Mouse (Mus musculus) monocyte, adult 2 months (primary cell): ENCODE results near the gene Phkg1.
"Not testable (repeated sequence)": the region's sequence is repeated elsewhere in the genome, so short reads cannot be mapped to it uniquely, and the experiment has no call there.

Experiments used
- DNase-seq, 2 experiments: peaks; one replicate each; pipeline ENCODE4 v3.0.0; 2022; ENCODE audit warnings: low spot score in 2 of 2, low read depth in 1 of 2

Gene Phkg1

DNA sequence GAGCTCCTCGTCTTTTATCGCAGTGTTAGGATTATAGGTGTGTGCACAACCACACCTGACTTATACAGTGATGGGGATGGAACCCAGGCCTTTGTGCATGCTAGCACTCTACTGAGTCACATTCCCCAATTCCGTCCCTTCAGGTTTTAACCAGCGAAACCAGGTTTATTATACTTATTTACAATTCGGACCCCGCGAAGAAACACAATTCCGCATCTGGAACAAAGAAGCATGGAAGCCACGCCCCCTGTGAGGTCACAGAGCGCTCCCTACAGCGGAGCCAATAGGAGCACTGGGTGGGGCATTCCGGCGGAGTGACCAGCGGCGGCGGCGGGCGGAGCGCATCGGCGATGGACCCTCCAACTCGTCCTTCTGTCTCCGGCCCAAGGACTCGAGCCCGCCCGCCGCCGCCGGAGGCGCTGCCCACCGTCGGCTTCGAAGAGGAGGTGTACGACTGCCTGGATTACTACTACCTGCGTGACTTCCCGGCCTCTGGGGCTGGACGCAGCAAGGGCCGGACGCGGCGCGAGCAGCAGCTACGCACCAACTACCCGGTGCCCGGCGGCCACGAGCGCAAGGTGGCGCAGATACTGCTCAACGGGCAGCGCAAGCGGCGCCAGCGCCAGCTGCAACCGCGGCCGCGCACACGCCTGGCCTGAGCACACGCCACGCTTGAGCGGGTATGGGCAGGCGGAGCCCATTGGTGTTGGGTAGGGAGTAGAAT, 10.1 kb upstream of the Phkg1 start, which contains the start of gene Nupr1l:
Gene Nupr1l, plus strand, starts transcription at position 299 of the 724 bp plus-strand sequence.
- DNase-seq: peak; percentile 41 to 60

- DNase-seq: no peak
Observed at GRCm38 (mm10) chr5:129907775-129908174, 9.4 kb upstream of the Phkg1 start.

GRCm38 (mm10) chr5:129895198-129896088, 2.9 kb downstream of the Phkg1 start, which contains the start of gene Zbed5:
Gene Zbed5 (plus strand): TSS chr5:129895723.
- peak; percentile 46 to 69 for DNase-seq

DNA sequence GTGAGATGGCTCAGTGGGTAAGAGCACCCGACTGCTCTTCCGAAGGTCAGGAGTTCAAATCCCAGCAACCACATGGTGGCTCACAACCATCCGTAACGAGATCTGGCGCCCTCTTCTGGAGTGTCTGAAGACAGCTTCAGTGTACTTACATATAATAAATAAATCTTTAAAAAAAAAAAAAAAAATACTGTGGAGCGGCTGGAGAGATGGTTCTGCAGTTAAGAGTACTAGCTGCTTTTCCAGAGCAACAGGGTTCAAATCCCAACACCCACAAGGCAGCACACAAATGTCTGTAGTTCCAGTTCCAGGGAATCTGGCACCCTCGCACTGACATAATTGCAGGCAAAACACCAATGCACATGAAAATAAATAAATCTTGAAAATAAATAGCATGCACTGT, 8.0 kb downstream of the Phkg1 start:
- not testable (repeated sequence) for DNase-seq

DNA sequence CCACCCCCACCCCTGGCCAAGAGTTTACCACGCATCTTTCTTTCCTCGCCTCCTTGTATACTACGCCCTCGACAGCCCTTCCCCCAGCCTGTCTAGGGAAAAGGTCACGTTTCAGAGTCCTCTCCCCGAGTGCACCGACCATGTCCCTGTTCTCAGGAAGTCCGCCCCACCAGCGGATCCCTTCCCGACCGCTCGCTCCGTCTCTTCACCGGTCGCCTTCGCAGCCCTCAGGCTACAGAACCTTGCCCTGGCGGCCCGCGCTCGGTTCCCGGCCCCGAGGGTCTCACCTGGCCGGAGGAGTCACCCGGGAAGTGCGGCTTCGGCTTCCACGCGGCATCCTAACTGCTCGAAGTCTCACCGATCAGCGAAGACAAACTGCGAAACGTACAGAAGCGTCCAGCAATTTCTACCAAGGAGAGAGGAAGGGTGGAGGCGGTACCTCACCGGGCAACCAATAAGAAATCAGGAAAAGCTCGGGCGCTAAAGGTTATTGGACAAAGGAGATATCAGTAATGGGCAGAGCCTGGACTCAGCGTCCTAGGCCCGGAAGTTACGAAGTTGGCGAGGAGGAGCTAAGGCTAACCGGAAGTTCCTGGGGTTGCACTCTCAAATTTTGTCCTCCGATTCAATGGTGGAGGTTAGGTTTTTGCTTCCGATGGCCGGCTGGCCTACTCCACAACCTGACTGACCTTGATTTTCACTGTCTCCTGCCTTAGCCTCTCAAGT, 11.3 kb downstream of the Phkg1 start, which contains the start of gene Chchd2:
Gene Chchd2, minus strand, starts transcription at position 560 of the 726 bp plus-strand sequence.
- peak; percentile 81 to 85 for DNase-seq

DNA sequence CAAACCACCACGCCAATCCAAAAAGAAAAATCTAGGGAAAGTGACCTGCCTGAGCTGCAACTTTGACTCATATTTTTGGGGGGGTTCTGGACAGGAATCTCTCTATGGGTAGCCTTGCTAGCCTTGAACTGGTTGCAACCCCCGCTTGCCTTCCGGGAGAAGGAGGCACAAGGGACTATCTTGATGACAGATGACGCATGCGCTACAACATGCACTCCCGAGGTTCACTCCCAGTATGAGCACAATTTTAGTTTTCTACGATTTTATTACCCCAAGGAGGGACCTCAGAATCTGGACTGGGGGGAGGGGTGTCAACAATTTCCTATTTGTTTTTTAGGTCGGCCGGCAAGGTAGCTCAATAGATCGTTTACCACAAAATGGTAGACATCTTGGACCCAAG, 12.1 kb downstream of the Phkg1 start:
- no peak for DNase-seq

GRCm38 (mm10) chr5:129879888-129880287, 18.5 kb downstream of the Phkg1 start:
- DNase-seq: no peak

DNA sequence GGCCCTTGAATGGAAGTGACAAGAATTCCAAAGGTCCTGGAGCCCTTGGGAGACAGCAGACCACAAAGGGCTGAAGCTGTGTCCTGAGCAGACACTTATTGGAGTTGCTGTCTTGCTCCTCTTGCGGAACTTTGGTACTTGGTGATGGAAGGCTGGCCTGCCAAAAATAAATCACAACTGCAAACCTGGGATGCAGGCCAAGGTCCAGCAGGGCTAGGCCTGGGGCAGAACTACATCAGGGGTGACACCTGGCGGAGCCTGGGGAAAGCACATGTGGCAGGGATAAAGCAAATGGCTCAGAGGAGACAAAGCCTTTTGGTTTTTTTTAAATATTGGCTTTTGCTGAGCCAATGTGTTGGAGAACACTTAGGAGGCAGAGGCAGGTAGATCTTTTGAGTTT, 19.4 kb downstream of the Phkg1 start:
- DNase-seq: no peak

DNA sequence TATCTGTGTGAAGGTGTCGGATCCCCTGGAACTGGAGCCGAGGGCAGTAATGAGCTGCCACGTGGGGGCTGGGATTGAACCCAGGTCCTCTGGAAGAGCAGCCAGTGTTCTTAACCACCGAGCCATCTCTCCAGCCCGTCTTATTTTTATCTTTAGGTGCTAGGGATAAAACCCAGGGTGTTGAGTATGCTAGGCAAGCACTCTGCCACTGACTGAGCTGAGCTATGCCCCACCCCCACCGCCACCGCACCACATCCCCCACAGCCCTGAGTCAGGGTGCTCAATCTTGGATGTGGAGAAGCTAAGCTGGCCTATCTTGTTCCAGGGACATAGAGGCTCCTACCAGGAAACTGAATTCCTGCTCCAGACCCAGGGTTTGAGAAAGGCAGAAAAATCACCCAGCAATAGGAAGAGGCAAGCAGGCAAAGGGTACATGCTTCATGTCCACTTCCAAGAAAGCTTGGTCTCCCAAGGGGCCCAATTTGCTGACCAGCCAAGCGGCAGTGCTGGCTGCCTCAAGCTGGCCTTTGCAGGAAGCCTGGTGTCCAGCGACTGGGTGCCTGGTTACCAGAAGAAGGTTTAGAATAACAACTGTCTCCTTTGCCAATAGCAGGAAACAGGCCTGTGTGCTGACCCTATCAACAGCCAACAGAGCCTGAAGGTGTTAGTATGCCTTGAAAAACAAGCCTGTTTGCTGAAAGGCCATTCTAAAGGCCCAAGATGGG, 20.5 kb downstream of the Phkg1 start:
- DNase-seq: no peak

DNA sequence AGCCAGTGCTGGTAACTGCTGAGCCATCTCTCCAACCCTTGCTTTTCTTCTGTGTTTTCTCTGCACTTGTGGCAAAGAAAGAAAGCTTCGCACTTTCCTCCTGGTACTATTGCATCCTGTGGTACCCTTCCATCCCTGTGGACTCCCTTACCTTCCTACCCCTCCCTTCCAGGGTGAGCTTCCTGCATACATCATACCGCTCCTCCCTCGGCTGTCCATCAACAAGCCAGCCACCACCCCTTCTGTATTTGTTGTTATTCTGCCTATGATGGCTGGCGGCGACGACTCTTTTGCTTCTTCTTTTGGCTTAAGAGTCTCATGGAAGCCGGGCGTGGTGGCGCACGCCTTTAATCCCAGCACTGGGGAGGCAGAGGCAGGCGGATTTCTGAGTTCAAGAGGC, 23.3 kb downstream of the Phkg1 start:
- no peak for DNase-seq

- no peak for DNase-seq
Observed at GRCm38 (mm10) chr5:129873942-129874341, 24.4 kb downstream of the Phkg1 start.

- DNase-seq: no peak
Observed at GRCm38 (mm10) chr5:129871238-129871637, 27.1 kb downstream of the Phkg1 start.

- DNase-seq: no peak
Observed at GRCm38 (mm10) chr5:129869238-129869995, 28.9 kb downstream of the Phkg1 start.

- no peak for DNase-seq
Observed at GRCm38 (mm10) chr5:129865841-129866240, 32.5 kb downstream of the Phkg1 start.

DNA sequence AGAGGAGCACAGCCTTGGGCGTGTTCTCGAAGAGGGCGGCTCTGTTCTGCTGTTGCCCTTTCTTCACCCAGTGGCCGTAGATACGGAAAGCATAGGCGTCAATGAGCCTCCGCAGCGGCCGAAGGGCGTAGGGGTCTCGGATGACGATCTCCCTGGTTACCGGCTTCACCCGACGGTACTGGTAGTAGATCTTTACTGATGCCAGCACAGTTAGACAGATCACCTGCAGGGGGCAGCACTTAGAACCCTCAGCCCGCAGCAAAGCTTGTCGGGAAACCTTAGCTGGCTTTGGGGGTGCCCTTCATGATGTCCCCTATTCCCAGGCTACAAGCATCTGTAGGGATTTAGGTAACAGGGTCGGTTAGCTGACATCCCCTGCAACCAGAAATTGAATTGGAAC, 33.9 kb downstream of the Phkg1 start:
- no peak for DNase-seq

DNA sequence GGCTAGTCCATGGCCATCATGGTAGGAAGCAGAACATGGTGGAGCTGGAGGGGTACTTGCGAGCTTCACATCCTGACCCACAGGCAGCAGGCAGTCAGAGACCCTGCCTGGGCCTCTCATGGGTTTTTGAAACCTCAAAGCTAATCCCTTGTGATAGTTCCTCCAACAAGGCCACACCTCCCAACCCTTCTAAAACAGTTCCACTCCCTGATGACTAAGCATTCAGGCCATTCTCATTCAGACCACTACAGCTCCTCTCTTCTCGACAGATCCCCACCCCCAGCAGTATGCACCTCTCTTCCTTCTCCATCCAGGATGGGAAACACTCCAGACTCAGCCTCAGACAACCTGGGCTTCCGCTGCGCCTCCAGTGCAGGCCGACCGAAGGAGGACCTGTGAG, 36.0 kb downstream of the Phkg1 start:
- DNase-seq: no peak

DNA sequence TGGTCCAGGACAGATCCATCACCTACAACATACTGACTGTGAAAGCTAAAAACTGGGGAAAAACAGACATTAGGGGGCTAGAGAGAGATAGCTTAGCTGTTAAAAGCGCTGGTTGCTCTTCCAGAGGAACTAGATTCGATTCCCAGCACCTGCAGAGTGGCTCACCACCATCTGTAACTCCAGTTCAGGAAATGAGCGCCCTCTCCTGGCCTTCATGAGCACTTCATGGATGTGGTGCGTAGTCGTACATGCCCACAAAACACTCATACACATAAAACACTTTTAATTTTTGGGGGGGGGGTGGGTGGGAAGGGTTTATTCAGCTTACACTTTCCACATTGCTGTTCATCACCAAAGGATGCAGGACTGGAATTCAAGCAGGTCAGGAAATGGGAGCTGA, 41.9 kb downstream of the Phkg1 start:
- DNase-seq: no peak

- no peak for DNase-seq
Observed at GRCm38 (mm10) chr5:129855163-129855562, 43.2 kb downstream of the Phkg1 start.

DNA sequence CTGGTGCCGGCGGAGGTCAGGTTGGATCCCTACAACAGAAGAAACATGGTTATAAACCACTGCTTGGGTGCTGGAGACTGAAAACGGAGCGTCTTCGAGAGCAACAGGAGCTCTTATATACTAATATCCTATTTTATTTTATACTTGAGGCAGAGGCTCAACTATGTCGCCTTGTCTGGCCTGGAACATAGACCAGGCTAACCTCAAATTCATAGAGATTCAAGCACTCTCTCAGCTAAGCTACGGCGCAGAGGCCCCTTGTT, 50.9 kb downstream of the Phkg1 start:
- no peak for DNase-seq
